Mouse (Mus musculus): ENCODE measurements around the gene Tcl1. TPM values are rescaled to one million over a fixed set of nuclear protein-coding genes. Genes with fewer than 3 reads are reported as not detected.

The Tcl1 gene
- 0.29 TPM for polyA plus RNA-seq (2017; shearing (Covaris generic))

DNA sequence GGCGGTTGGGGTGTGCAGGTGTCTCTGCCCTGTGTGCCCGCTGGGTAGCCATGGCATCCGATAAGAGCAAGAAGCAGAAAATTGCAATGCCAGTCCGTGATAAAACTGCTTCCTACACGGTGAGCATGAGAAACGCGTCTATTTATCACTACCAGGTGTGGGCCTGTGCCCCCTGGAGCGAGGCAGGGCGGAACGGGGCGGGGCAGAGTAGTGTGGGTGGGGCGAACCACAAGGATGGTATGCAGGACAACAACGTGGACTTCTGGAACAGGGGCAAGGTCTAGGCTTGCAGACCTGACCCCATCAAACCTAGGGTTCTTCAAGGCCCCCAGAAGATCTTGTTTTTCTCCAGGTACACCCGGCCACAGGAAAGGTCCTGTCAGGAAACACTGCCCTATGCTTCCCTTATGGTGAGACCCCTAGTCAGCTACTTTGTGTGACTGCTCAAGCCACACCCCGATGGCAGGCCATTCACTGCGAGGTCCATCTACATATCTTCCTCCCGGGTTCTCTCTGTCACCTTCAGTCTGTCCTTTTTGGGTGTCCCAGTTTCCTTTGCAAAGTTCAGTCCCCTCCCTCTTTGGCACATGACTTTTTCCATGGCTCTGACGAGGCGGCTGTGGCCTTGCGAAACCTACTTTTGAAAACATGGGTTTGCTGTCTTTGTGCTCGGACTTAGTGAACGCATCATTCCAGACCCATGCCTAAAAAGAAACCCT lies at the start of gene Tcl1:
Tcl1 (minus strand) TSS at position 193 of the 719 bp plus-strand sequence.

DNA sequence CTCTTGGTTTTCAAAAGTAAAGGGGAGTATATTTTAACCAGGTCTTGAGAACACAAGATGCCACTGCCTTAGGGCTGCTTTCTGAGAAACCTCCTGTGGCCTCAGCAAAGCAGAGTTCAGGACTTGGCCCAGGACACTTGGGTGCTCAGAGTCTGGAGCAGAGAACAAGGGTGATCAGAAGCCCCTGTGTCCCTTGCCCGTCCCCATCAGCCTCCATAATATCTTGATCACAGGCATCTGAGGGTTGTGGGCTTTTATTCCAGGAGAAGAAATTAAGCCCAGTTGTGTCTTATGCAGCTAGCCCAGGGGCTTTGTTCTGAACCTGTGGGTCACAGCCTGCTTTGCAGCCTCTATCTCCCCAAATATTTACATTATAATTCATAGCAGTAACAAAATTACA lies 20.9 kb downstream of the Tcl1 start, which contains the start of gene Tcl1b4:
Tcl1b4 (plus strand) TSS at position 301 of the 400 bp plus-strand sequence.

DNA sequence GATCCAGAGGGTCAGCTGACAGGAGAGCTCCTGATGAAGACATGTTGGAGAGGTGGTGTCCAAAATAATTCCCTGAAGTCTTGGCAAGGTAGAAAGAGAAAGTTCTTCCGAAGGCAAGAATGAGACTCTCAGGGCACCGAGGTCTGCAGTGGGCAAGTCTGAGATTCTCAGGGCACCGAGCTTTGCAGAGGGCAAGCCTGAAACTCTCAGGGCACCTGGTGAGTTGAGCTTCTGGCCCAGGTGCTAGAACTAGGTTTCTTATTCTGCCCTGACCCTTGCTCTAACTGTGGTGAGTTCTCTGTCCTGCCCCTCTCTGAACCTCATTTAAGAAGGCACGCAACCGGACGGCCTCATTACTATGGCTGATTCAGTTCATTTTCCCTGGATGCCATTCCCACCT lies 31.9 kb downstream of the Tcl1 start, which contains the start of gene Tcl1b3:
Tcl1b3 (plus strand) TSS at position 301 of the 400 bp plus-strand sequence.

DNA sequence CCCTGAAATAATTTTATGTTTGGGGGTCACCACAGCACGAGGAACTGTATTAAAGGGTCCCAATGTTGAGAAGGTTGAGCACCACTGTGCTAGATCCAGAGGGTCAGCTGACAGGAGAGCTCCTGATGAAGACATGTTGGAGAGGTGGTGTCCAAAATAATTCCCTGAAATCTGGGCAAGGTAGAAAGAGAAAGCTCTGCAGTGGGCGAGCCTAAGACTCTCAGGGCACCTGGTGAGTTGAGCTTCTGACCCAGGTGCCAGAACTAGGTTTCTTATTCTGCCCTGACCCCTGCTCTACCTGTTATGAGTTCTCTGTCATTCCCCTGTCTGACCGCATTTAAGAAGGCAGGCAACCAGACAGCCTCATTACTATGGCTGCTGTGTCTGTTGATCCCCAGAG lies 46.5 kb downstream of the Tcl1 start, which contains the start of gene Tcl1b5:
Tcl1b5 (plus strand) TSS at position 301 of the 400 bp plus-strand sequence.

Other genes with a start within 250 kb of the Tcl1 start
- 10.3 TPM for gene Syne3, start 213.0 kb downstream of the Tcl1 start, polyA plus RNA-seq (2017; shearing (Covaris generic))
- gene Glrx5, start 190.1 kb downstream of the Tcl1 start, polyA plus RNA-seq (2017; shearing (Covaris generic)) = 55.4 TPM
- not detected for gene Tcl1b2, start 76.8 kb downstream of the Tcl1 start, polyA plus RNA-seq (2017; shearing (Covaris generic))
- gene Tcl1b1, start 63.1 kb downstream of the Tcl1 start, polyA plus RNA-seq (2017; shearing (Covaris generic)) = not detected
- not detected for gene Tcl1b5, start 46.4 kb downstream of the Tcl1 start, polyA plus RNA-seq (2017; shearing (Covaris generic))
- not detected for gene Tcl1b3, start 31.8 kb downstream of the Tcl1 start, polyA plus RNA-seq (2017; shearing (Covaris generic))
- not detected for gene Tcl1b4, start 20.8 kb downstream of the Tcl1 start, polyA plus RNA-seq (2017; shearing (Covaris generic))
- gene Tunar, start 111.1 kb upstream of the Tcl1 start, polyA plus RNA-seq (2017; shearing (Covaris generic)) = not detected
- 0.27 TPM for gene D430019H16Rik, start 231.1 kb upstream of the Tcl1 start, polyA plus RNA-seq (2017; shearing (Covaris generic))